Mouse (Mus musculus) liver, postnatal 0 days (tissue): Measurements from ENCODE around the gene Wwtr1. TPM values are rescaled to one million over a fixed set of nuclear protein-coding genes. Genes with fewer than 3 reads are reported as not detected.

Experiments used
- ATAC-seq: fragments of 200-750 bp; cut with Nextera tagmentation; 2 replicates; pipeline ENCODE4 v1.8.0; 2017; ENCODE audit warnings: mild to moderate bottlenecking, moderate library complexity
- DNase-seq: peaks from one replicate; pipeline ENCODE4 v3.0.0-alpha.2; 2016
- H3K27ac ChIP-seq: fragments of 300-500 bp; sonication (generic); 2 replicates; pipeline ENCODE4 v1.5.1; 2014; ENCODE audit warnings: antibody characterized with exemption, moderate library complexity, mild to moderate bottlenecking, low read depth
- H3K27me3 ChIP-seq: fragments of 300-500 bp; sonication (generic); 2 replicates; pipeline ENCODE4 v1.6.1; 2014; ENCODE audit warnings: low read length, control low read depth, mixed read lengths; ENCODE audit not compliant: insufficient read depth
- H3K36me3 ChIP-seq: fragments of 300-500 bp; sonication (generic); replicated peaks from 2 replicates; pipeline ENCODE4 v1.6.1; 2014; ENCODE audit warnings: mild to moderate bottlenecking, control low read depth, low read length, moderate library complexity, mixed read lengths; ENCODE audit not compliant: insufficient read depth
- H3K4me1 ChIP-seq: fragments of 300-500 bp; sonication (generic); 2 replicates; pipeline ENCODE4 v1.6.1; 2014; ENCODE audit warnings: antibody characterized with exemption, mild to moderate bottlenecking, control low read depth; ENCODE audit not compliant: insufficient read depth
- H3K4me2 ChIP-seq: fragments of 300-500 bp; sonication (generic); 2 replicates; pipeline ENCODE4 v1.6.1; 2014; ENCODE audit warnings: low read depth, mild to moderate bottlenecking, low read length, moderate library complexity, mixed read lengths
- H3K4me3 ChIP-seq: fragments of 300-500 bp; sonication (generic); 2 replicates; pipeline ENCODE4 v1.5.1; 2014; ENCODE audit warnings: low read depth, low read length
- H3K9ac ChIP-seq: fragments of 300-500 bp; sonication (generic); replicated peaks from 2 replicates; pipeline ENCODE4 v1.6.1; 2014; ENCODE audit warnings: mild to moderate bottlenecking, moderate library complexity
- H3K9me3 ChIP-seq: fragments of 300-500 bp; sonication (generic); 2 replicates; pipeline ENCODE4 v1.6.1; 2016; ENCODE audit warnings: mild to moderate bottlenecking, control low read depth, low read length, mixed read lengths
- CTCF ChIP-seq: sonication (generic); IDR thresholded peaks from 2 replicates; pipeline ENCODE4 v1.5.1; 2016; ENCODE audit warnings: antibody characterized with exemption, low read depth
- EP300 ChIP-seq: IDR thresholded peaks from 2 replicates; pipeline ENCODE4 v1.6.1; 2016; ENCODE audit warnings: antibody characterized with exemption, low read depth, mild to moderate bottlenecking
- WGBS: fragments of 180-500 bp; shearing (Covaris S2); extraction: QIAGEN DNeasy Blood & Tissue Kit; methylation state at CpG from one replicate; pipeline ENCODE4 v1.1.7; 2014; ENCODE audit not compliant: insufficient replicate concordance; 5-methylcytosine and 5-hydroxymethylcytosine counted together
- polyA plus RNA-seq: library from polyadenylated mRNA; unstranded; fragments of >200 nt; fragmentation: Nextera tagmentation; extraction: Ambion mirVana; gene quantifications from 2 replicates; pipeline ENCODE4 v1.2.1, GENCODE M21; 2015

Gene Wwtr1
- polyA plus RNA-seq, 1 experiment from 2014 or later = 2.7 TPM

DNA sequence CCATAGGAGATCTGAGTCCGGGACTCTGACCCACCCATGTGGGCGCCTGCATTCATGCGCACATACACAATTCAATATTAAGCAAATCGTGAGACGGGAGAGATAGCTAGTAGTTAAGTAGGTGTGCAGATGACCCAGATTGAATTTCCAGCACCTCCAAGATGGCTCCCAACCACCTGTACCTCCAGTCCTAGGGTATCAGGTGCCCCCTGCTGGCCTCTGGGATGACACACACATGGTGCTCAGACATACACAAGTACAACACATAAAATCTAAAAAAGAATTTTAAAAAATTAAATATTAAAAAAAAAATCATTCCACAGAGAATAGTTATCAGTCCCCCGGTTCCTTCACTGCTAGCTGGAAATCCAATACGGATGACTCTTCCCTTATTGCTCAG is 60.7 kb downstream of the Wwtr1 start:
- Histone ChIP-seq H3K4me3 (no peak overlapping the region), H3K9ac (no peak overlapping the region), H3K9me3 (no peaks in the 10 kb centered on the region), H3K36me3 (no peaks in the 10 kb centered on the region), H3K4me1 (no peaks in the 10 kb centered on the region), H3K4me2 (no peak overlapping the region), H3K27me3 (no peaks in the 10 kb centered on the region), H3K27ac (no peak overlapping the region)
- WGBS = 89% methylated on average over 7 of the region's 7 CpGs
- DNase-seq (no peak), ATAC-seq (no peak)
- TF ChIP-seq EP300 = no peak
- TF ChIP-seq CTCF = no peak

DNA sequence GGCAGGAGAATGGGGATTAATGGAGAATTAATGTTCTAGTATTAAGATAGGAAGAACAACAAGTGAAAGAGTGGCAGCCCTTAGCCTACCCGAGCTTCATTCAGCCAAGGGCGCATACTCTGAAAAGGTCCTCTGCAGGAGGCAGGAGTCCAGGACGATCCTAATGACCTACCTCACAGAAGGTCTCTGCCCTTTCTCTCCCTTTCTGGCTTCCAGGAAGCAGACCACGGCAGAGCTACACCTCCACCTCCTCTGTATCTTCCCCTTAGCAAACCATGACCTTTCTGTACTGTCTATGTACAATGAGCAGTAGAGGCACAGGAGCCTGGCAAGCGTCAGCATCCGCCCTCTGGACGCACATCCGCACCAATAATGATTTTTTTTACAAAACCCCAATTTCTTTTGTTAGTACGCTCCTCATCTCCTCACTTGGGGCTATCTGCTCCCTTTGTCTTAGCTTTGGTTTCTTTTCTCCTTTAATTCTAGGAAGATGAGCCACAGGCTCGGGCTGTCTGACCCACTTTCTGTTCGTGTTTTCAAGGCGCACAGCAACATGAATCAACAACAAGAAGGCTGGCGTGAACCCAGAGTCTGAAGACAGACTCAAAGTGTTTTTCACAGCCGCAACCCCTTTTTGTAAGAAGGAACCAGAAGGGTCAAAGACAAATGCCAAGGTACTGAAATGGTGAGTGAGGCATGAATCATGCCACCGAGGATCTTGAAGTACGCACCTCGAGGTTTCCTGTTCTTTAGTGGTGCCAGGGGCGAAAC is 63.7 kb downstream of the Wwtr1 start:
- no peak overlapping the region for H3K27ac ChIP-seq
- no peak overlapping the region for H3K4me2 ChIP-seq
- H3K4me3 ChIP-seq = no peak overlapping the region
- no peak for TF ChIP-seq CTCF
- no peak for TF ChIP-seq EP300
- H3K36me3 ChIP-seq = no peaks in the 10 kb centered on the region
- no peaks in the 10 kb centered on the region for H3K9me3 ChIP-seq
- DNase-seq (no peak), ATAC-seq (no peak)
- H3K4me1 ChIP-seq = no peaks in the 10 kb centered on the region
- no peaks in the 10 kb centered on the region for H3K27me3 ChIP-seq
- WGBS = 69% methylated on average over 18 of the region's 18 CpGs
- no peak overlapping the region for H3K9ac ChIP-seq

- no peaks in the 10 kb centered on the region for H3K9me3 ChIP-seq
- TF ChIP-seq CTCF (no peak), EP300 (no peak)
- DNase-seq (no peak), ATAC-seq (no peak)
- no peak overlapping the region for H3K27ac ChIP-seq
- no peak overlapping the region for H3K4me2 ChIP-seq
- no peaks in the 10 kb centered on the region for H3K4me1 ChIP-seq
- no peak overlapping the region for H3K9ac ChIP-seq
- no peak overlapping the region for H3K4me3 ChIP-seq
- no peaks in the 10 kb centered on the region for H3K36me3 ChIP-seq
- no peaks in the 10 kb centered on the region for H3K27me3 ChIP-seq
- WGBS = 62% methylated on average over 7 of the region's 7 CpGs
Measured at GRCm38 (mm10) chr3:57509945-57510675, 65.6 kb downstream of the Wwtr1 start.

GRCm38 (mm10) chr3:57505991-57506390 is 69.7 kb downstream of the Wwtr1 start:
- Histone ChIP-seq H3K4me3 (no peak overlapping the region), H3K4me2 (no peak overlapping the region), H3K9me3 (no peaks in the 10 kb centered on the region), H3K27ac (no peak overlapping the region), H3K9ac (no peak overlapping the region), H3K36me3 (no peaks in the 10 kb centered on the region), H3K27me3 (no peaks in the 10 kb centered on the region), H3K4me1 (no peaks in the 10 kb centered on the region)
- WGBS = 78% methylated on average over 10 of the region's 10 CpGs
- TF ChIP-seq EP300 (no peak), CTCF (no peak)
- ATAC-seq (no peak), DNase-seq (no peak)

DNA sequence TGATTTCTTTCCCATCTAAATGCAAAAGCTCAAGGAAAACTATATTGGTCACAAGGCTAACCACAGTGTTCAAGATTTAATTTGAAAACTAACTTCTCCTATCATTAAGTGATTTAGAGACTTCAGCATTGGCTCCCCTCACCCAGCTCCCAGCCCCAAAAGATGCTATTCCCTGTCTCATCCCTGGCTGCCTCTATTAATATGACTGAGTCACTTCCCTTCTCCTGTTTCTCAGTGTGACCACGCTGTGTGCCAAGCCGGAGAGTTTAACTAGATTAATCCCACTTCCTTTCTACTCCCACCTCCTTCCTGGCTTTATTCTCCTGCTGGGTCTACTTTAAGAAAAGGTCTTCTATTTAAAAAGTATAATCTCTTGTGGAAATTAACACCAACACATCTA is 71.0 kb downstream of the Wwtr1 start:
- Histone ChIP-seq H3K4me1 (no peaks in the 10 kb centered on the region), H3K27ac (no peak overlapping the region), H3K9me3 (no peaks in the 10 kb centered on the region), H3K4me2 (no peak overlapping the region), H3K4me3 (no peak overlapping the region), H3K36me3 (no peaks in the 10 kb centered on the region), H3K27me3 (no peaks in the 10 kb centered on the region), H3K9ac (no peak overlapping the region)
- ATAC-seq (no peak), DNase-seq (no peak)
- TF ChIP-seq EP300 = no peak
- no peak for TF ChIP-seq CTCF
- WGBS = 36% methylated on average over 2 of the region's 2 CpGs

DNA sequence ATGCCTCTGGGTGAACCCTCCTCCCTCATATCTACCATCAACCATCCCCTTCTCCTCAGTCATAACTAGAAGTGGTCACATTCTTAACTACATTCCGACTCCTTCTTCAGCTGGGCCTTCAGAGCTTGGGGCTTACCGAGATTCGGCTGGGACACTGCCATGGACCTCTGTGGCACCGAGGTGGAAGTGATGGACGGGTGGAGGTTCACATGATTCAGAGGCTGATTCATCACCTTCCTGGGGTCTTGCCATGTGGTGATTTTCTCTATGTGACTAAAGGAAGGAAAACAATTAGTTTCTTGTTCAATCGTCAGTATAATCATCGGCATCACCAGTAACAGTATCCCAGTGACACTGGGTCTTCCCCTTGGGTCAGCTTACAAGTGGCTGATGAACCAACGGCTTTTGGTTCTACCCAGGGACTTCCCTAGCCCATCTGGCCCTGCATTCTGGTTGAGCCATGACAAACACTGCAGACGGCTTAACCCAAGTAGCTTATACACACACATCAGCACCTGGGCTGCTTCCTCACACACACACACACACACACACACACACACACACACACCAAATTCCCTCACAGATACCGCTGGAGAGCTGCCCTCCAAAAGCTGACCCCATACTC is 74.0 kb downstream of the Wwtr1 start:
- Histone ChIP-seq H3K27ac (no peak overlapping the region), H3K9me3 (no peaks in the 10 kb centered on the region), H3K4me2 (no peak overlapping the region), H3K4me3 (no peak overlapping the region), H3K4me1 (no peaks in the 10 kb centered on the region), H3K27me3 (no peaks in the 10 kb centered on the region), H3K9ac (no peak overlapping the region), H3K36me3 (no peaks in the 10 kb centered on the region)
- WGBS = 80% methylated on average over 10 of the region's 10 CpGs
- DNase-seq (no peak), ATAC-seq (no peak)
- TF ChIP-seq EP300 = no peak
- TF ChIP-seq CTCF = no peak
